Mouse (Mus musculus): ENCODE data around the gene Zdhhc14. TPM values are rescaled to one million over a fixed set of nuclear protein-coding genes. Genes with fewer than 3 reads are reported as not detected.

Zdhhc14 gene
- total RNA-seq, 2 experiments from 2014 or later: 15.1 to 15.2 TPM

DNA sequence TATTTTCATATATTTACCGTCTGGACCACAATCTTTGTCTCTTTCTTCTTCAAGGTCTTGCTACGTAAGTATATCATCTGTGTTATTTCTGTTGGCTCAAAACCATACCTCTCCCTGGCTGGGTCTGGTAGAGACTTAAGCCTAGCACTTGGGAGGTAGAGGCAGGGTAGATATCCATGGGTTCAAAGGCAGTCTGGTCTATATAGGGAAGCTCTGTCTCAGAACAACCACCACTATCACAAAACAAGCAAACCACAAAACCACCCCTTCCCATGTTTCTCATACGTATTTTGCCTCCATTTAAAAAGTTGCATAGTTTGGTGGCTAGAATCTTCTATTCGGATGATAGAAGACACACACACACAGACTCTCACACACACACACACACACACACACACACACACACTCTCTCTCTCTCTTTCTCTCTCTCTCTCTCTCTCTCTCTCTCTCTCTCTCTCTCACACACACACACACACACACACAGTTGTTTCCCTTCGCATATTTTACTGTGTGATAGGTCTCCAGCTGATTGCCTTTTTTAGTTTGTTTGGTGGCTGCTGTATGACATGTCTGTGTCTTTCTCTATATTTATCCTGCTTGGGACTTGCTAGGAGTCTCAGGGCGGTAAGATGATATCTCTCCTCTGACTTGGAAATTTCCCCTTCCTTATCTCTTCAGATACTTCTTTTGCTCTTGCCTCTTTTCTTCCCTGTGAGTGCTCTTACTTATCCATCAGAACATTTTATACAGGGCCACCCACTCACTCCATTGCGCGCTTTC lies 11.8 kb downstream of the Zdhhc14 start:
- no peak for DNase-seq
- intact Hi-C loops (cut with DNase I): no loop called here

DNA sequence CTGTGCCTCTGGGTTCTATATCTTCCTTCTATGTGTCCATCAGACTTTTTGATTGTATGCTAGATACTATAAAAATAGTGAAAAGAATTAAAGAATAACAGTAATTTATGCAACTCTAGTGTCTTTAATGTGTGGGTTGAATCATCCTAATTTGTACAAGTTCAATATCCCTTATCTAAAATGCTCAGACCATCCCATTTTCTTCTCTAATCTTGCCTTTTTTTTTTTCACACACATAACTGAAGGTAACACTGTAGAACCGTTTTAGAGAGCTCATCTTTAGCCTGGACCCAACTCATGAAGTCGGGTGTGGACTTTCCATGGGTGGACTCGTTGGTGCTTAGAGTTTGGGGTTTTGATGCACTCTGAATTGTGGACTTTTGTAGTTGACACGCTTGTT lies 12.6 kb downstream of the Zdhhc14 start:
- intact Hi-C loops (cut with DNase I): no loop called here
- no peak for DNase-seq

DNA sequence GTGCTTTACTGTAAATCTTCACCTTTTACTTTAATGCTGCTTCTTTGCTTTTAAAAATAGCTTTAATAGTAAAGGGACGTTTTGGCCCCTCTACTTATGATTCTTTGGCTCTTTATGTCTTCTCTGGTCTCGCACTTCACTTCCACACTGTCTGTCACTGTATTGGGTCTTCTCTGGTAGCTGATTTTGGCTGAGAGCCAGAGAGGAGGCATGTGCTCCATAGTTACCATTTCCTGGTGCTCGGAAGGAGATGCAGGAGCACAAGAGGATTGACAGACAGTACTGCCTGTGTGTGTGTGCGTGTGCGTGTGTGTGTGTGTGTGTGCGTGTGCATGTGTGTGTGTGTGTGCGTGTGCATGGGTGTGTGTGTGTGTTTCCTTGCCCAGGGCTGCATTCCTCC lies 14.2 kb downstream of the Zdhhc14 start:
- peak; percentile 59 for DNase-seq
- intact Hi-C loops (cut with DNase I): no loop called here

DNA sequence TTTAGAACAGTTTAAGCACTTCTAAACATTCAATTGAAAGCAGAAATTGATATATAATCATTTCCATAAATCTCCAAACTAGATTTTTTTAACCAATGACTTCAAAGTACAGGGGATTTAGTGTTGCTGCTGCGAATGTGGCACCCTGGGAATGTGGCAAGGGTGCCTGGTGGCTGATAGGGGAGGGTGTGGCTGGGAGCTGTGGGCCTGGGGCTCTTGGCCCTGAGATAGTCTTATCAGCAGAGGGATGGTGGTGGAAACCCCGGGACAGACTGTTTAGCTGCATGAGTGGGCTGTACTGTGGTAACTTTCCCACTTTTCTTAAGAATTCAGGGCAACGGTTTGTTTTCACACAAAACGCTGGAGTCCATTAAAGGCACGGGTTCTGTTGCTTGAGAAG lies 14.6 kb downstream of the Zdhhc14 start:
- no peak for DNase-seq
- intact Hi-C loops (cut with DNase I): no loop called here

DNA sequence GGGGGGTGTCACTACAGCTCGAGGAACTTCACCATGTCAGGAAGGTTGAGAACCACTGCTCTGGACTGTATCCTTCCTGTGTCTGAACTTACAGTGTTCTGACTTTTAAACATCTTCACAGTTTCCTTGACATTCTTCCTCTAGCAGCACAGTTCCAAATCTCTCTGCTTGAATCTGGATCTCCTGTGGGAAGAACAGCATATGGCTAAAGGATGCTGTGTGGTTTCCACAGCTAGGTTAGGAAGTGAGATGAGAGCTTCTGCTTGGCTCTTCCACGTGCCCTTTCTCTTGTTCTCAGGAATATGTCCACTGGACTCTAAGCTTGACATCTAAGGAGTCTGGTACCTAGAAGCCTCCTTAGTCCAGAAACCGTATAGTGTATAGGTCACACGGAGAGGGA lies 15.7 kb downstream of the Zdhhc14 start:
- intact Hi-C loops (cut with DNase I): no loop called here
- DNase-seq: no peak

DNA sequence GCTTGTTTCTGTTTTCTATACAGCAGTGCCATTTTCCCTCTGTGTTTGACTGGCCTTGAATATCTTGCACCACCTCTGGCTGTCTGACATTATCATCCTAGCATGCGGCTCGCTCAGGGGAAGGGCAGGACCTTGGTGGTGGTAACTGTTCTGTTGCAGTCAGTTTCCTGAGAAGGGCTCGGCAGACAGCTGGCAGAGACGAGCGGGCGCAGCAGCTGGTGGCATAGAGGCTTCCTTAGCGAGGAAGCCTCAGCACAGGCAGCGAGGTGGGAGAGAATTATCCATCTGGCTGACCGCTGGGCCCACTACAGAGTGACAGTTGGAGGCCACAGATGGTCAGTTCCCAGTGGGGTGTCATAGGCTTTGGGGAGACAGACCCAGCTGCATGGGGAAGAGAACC lies 18.2 kb downstream of the Zdhhc14 start:
- DNase-seq: peak; percentile 53
- intact Hi-C loops (cut with DNase I): no loop called here

DNA sequence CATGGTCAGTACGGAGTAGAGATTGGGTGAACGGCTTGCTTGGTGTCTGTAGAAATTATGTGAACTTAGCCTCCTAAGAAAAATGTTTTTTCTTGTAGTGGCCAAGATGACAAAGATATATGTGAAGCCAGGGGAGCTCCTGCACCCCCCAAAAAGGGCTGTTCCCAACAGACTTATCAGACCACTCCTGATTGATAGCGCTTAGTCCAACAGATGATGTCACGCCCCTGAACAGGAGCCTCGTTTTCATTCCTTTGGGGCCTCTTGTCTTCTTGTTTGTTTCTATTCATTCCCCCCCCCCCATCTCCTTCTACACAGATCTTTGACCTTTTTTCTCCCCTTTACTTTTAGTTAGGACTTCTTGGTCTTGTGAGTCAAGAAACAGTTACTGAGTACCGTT lies 19.4 kb downstream of the Zdhhc14 start:
- intact Hi-C loops (cut with DNase I): no loop called here
- DNase-seq: no peak

DNA sequence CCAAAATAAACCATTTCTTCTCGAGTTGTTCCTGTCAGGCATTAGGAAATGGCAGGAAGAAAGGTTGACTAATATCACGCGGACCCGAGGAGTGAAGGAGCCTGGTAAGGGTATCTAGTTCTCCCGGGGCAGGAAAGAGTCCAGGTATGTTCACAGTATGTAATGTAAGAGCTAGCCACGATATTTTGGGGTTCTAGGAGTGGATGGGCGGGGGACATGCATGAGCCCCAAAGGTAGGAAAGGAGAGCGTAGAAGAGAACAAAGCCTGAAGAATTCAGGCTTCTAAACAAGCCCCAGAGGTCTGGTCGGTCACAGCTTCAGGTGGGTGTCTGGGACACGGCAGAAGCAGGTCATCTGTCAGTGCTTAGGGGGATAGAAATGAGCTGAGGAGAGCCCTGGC lies 27.1 kb downstream of the Zdhhc14 start:
- no peak for DNase-seq
- intact Hi-C loops (cut with DNase I): no loop called here

DNA sequence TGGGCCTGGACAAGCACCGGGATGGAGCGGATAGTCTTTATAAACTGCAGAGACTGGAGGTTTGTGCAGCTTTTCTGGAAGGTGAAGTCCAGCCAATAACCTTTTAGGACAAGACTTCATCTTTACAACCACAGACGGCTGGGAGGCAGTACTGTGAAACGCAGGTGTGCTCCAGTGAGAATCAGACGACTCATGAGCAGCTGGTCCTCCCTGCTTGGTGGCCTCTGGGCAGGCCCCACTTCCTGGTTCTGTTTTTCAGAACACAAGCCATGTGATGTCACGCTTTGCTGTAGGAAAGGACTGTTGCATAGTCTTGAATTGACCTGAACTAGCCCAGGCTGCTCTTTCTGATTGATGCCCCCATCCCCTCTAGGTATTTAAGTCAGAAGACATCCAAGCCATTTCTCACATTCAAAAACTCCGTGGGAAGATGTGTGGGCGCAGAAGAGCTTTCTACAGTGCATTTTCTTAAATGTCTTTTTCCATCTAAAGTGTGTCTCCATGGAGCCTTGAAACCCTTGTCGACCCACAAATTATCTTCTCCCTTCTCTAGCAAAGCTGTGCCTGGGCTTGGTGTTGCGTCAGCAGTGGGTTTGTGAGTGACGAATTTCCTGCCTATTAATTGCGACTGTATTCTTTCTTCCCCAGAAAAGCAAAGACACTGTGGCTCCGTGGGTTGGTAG lies 27.7 kb downstream of the Zdhhc14 start:
- intact Hi-C loops (cut with DNase I): no loop called here

DNA sequence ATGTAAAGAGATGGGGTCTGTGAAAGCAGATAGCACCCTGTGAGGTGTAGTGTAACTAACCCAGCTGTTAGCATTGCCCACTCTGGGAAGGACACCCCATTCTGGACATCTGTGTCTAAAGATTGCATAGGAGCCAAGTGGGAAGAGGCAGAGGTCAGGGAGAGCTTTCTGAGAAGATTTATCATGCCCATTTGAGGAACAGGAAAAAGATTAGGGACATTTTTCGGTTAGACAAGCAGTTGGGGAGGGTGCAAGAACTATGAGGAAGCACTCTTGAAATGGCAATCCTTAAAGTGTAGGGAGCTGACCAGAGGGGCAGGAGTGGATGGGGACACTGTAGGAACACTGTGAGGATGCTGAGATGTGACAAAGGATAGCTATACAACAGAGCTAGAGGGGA lies 29.2 kb downstream of the Zdhhc14 start:
- DNase-seq: no peak
- intact Hi-C loops (cut with DNase I): no loop called here

More for the DNA sequence above, 27.7 kb downstream of the Zdhhc14 start:
- DNase-seq: no peak

DNA sequence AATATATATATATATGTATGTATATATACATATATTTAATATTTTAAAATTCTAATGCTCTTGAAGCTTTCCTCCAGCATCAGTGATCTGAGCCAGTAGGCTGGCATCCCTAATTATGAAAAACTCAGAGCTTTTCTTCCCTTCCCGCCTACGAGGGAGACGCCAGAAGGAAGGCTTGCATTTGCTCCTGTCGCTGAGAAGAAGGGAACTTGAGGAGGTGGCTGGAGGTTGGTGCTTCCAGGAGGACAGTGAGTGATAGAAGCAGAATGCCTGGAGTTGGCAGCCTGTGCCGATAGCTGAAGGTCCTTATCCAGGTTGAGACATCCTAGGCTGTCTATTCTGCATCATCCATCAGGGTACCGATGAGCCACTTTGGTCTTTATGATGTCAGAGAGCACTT lies 37.2 kb downstream of the Zdhhc14 start:
- no peak for DNase-seq
- intact Hi-C loops (cut with DNase I): no loop called here

DNA sequence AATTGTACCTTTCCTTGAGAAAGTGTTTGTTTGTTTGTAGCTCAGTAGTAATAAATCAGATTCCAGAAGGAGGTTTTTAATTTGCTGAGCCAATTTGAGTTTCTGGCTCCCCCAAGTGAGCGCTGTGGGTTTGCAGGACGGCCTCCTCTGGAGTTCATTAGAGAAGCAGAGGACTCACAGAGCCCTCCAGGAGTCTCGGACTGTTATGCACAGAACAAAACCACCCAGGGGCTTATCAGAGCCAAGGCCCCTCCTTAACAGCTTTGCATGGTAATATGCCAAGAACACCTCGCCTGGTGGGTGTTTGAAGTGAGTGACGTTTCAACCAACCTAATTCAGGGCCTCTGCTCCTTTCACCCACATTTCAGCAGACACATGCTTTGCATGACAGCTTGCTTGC lies 40.5 kb downstream of the Zdhhc14 start:
- intact Hi-C loops (cut with DNase I): no loop called here
- no peak for DNase-seq

DNA sequence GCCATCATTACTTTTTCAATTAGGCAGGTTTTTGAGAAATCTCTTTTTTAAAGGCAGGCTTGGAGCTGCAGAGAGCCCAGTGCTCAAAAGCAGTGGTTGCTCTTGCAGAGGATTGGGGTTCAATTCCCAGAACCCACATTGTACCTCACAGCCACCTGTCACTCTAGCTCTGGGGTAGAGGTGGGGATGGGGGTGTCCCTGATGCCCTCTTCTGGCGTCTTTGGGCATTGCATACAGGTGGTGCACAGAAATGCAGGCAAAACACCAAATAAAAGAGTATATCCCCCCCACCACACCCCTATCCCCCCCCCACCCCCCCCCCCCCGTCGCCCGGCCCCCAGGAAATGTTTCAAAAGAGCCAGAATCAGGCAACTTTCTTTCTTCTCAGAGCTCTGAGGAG lies 43.0 kb downstream of the Zdhhc14 start:
- intact Hi-C loops (cut with DNase I): no loop called here
- no peak for DNase-seq

DNA sequence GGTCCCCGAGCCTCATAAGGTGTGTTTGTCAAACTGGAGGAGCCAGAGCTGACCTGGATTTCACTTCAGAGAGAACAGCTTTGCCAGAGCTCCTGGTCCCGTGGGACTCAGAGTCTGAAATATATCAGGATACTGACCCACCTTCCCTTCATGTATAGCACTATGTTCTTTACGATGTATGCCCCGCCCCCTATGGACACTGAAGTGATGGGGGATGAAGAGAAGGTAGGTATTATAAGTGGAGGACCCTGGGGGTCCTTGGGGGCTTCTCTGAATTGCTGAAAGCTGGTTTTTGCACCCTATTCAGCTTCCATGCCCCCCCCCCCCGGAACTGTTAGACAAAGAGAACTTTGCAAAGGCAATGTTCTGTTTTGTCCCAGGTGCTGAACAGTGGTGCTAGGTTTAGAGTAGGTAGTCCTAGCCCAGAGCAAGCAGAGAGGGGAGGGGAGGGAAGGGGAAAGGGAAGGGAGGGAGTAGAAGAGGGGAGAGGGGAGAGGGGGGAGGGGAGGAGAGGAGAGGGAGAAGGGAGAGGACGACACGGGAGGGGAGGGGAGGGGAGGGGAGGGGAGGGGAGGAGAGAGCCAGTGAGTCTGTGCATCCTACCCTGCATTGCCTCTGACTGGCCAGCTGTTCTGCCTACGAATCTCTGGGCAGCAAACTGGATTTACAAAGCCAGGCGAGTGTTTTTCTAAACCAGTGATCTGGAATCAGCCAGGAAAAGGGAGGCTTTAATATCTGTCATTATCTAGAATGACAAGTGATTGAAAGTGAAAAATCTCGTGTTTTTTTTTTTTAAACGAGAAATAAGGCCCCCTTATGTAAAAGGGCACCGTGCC lies 44.1 kb downstream of the Zdhhc14 start:
- intact Hi-C loops (cut with DNase I): no loop called here
- DNase-seq: no peak

DNA sequence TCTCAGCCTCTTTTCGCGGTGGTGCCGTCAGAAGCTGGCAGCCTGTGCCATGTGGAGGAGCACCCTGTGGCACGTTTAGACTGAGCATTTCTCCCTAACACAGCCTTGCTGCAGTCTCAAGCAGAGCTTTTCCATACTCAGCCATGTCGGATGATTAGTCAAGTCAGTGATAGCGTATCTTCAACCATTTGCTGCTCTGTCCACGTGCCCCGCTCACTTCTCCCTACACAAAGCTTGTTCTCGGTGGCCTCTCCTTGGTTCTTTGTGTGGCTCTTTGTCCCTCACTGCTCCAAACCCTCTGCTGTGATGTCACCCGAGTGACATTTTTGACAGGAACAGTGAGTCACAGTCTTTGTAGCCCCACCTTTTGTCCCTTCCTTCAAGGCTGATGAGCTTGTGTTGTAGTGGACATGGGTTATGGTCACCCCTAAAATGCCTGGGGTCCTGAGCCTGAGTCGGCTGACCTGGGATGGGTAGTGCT lies 44.8 kb downstream of the Zdhhc14 start:
- DNase-seq: no peak
- intact Hi-C loops (cut with DNase I): no loop called here

DNA sequence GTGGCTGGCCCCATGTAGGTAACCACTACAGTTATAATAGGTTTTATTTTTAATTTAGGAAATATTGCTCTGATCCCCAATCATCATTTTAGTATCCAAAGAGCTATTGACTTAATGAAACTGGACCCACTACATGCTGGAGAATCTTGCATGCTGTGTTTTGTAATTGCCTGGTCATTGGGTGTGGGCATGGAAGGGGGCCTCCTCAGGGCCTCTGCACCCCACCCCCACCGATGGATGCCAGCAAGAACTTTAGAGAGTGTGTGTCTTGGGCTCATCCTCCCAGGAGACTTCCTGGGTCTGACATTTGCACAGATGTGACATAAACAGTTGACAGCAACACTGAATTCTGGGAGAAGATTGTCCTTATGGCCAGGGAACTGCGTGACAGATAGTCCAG lies 49.8 kb downstream of the Zdhhc14 start:
- no peak for DNase-seq
- intact Hi-C loops (cut with DNase I): no loop called here

DNA sequence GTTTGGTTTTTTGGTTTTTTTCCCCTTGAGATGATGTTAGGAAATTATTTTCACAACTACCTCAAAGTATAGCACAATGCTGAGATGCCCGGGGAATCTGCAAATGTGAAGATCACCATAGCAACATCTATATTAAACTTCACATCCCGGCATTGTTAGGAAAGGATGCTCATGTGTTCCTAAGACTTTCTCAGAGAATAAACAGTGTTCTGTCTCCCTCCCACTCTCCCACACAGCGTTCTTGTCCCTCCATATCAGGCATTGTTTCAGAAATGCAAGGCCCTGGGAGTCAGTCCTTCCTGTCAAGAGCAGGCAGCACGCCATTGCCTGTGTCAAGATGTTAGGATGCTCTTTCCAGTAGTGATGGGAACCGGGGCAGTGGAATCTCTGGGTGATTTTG lies 51.7 kb downstream of the Zdhhc14 start:
- DNase-seq: no peak
- intact Hi-C loops (cut with DNase I): no loop called here

DNA sequence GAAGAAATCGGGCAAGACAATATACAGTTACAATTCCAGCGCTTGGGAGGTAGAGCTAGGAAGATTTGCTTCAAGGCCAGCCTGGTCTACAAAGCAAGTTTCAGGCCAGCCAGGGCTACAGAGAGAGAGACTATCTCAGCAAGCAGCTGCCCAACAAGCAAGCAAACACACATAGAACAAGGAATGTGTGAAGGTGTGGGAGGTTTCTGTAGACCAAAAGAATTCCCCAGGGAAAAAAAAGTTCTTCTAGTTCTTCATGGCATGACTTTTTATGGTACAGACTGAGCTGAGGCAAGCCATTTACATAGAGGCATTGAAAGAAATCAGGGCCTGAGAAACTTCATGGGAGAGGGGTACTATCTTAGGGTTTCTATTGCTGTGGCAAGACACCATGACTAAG lies 52.7 kb downstream of the Zdhhc14 start:
- no peak for DNase-seq
- intact Hi-C loops (cut with DNase I): no loop called here

DNA sequence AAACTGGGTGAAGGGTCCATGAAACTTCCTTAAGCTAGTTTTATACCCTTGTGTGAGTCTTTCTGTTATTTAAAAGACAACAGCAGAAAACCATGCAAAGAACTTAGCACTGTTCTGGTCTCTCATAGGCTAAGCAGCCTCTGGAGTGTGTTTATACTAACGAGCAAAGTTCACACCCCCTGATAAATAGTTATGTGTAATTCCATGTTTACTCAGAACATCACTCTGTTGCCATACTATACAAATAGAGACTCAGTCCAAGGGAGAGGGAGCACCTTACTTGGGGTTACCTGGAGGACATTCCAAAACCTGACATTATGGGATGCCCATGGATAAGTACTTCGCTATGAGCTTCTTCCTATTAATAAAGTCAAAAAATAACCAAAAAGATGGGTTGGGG lies 56.2 kb downstream of the Zdhhc14 start:
- no peak for DNase-seq
- intact Hi-C loops (cut with DNase I): no loop called here

DNA sequence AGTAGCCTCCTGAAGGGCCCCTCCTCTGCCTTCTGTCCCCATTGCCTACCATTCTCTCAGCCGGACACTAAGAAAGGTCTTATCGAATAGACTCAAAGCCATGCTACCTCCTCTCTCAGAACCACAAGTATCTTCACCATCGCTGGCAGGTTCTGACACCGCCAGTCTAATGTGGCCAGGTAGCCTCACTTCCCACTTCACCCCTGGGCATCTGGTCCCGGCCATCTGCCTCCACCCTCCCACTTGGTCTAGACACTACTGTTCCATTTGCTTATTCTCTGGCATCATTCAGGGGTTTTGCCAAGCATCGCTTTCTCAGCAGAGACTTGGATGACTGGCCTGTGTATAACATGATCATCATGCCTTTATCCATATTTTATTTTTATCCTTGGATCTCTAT lies 57.1 kb downstream of the Zdhhc14 start:
- no peak for DNase-seq
- intact Hi-C loops (cut with DNase I): no loop called here

DNA sequence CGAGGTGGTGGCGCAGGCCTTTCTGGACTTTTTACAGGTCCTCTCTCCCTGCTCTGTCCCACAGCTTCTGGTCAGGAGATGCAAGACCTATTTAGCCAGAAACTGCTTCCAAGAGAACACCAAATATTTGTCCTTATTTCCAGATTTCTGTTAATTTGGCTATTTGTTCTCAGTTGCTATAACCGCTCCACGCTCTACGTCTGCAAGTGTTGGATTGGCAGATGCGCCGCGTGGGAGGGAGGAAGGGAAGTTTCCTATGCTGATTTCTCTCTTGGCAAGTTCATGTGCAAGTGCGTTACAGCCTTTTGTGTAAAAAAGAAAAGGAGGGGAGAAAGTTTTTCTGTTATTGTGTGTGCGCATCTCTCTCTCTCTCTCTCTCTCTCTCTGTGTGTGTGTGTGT lies 58.1 kb downstream of the Zdhhc14 start:
- intact Hi-C loops (cut with DNase I): no loop called here

DNA sequence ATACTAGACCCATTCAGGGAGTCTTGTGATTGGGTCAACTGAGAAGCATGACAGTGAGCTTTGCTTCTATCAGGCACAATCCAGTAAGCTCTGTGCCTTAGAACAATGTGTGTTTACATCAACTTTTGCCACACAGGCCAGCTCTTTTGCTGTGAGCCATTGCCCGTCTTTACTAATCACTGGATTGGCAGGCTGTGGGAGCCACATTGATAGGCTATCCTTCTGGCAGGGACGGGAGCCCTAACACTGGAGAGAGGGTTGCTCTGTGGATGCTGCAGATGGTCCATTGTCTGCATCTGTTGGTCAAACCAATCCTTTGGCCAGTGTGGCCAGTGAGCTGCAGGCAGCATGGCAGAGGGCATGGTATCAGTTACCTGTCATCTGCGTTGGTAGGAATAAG lies 58.8 kb downstream of the Zdhhc14 start:
- intact Hi-C loops (cut with DNase I): no loop called here

More for the DNA sequence above, 58.1 kb downstream of the Zdhhc14 start:
- DNase-seq: no peak

More for the DNA sequence above, 58.8 kb downstream of the Zdhhc14 start:
- DNase-seq: no peak

Data from left cerebral cortex, postnatal 4 days (tissue).